Mouse (Mus musculus) liver, adult 2 months (tissue): ENCODE results near the gene Dpep1.

Experiments used
- CTCF ChIP-seq: fragments of 200-500 bp; IDR thresholded peaks from 2 replicates; pipeline ENCODE4 v1.5.1; 2011; ENCODE audit warnings: low read depth, low read length, control low read depth
- POLR2A ChIP-seq: fragments of 200-500 bp; IDR thresholded peaks from 2 replicates; pipeline ENCODE4 v1.6.1; 2011; ENCODE audit warnings: low read length, control low read depth; ENCODE audit not compliant: insufficient read depth; ENCODE audit errors: extremely low read depth

- no peak for TF ChIP-seq POLR2A
- TF ChIP-seq CTCF: no peak
These were observed 56.3 kb downstream of the Dpep1 start for GRCm38 (mm10) chr8:123242107-123242923.
